Mouse (Mus musculus): ENCODE results near the gene Gm11236.
"Not testable (repeated sequence)": the region's sequence is repeated elsewhere in the genome, so short reads cannot be mapped to it uniquely, and the experiment has no call there.

The Gm11236 gene

GRCm38 (mm10) chr4:73637821-73638220 is at the start of gene Gm11236:
TSS of gene Gm11236 (plus strand) at chr4:73638121.
- DNase-seq (ENCODE audit: low spot score): not testable (repeated sequence)

GRCm38 (mm10) chr4:73599248-73599647 is 38.7 kb upstream of the Gm11236 start:
- DNase-seq (ENCODE audit: low spot score): peak; percentile 9

- DNase-seq (ENCODE audit: low spot score): not testable (repeated sequence)
Observed at GRCm38 (mm10) chr4:73607581-73607980, 30.3 kb upstream of the Gm11236 start, which contains the start of gene Gm11238. TSS of gene Gm11238 (plus strand) at chr4:73607881.

GRCm38 (mm10) chr4:73622684-73623083 is 15.2 kb upstream of the Gm11236 start, which contains the start of gene Gm11237:
TSS of gene Gm11237 (plus strand) at chr4:73622984.
- not testable (repeated sequence) for DNase-seq (ENCODE audit: low spot score)

- not testable (repeated sequence) for DNase-seq (ENCODE audit: low spot score)
Observed at GRCm38 (mm10) chr4:73661864-73662263, 23.9 kb downstream of the Gm11236 start.

- not testable (repeated sequence) for DNase-seq (ENCODE audit: low spot score)
Observed at GRCm38 (mm10) chr4:73668054-73668453, 30.1 kb downstream of the Gm11236 start, which contains the start of gene Gm11239. TSS of gene Gm11239 (plus strand) at chr4:73668354.

- DNase-seq (ENCODE audit: low spot score): not testable (repeated sequence)
Observed at GRCm38 (mm10) chr4:73683216-73683615, 45.3 kb downstream of the Gm11236 start, which contains the start of gene Gm428. TSS of gene Gm428 (plus strand) at chr4:73683516.
